Mouse (Mus musculus) megakaryocyte, embryonic 14.5 days (primary cell): ENCODE measurements around the gene Fam71b.

Source experiments
- FLI1 ChIP-seq: IDR thresholded peaks from 2 replicates; pipeline ENCODE4 v1.6.1; 2012; ENCODE audit warnings: low read length, inconsistent platforms, mixed read lengths
- GATA1 ChIP-seq: IDR thresholded peaks from 3 replicates; pipeline ENCODE4 v1.6.1; 2012; ENCODE audit warnings: mixed read lengths, low read length, inconsistent platforms, borderline replicate concordance

GRCm38 (mm10) chr11:46395698-46396097 is 661 bp upstream of the Fam71b start:
- TF ChIP-seq GATA1 (no peak), FLI1 (no peak)
